Mouse (Mus musculus) liver, embryonic 14.5 days (tissue): ENCODE data around the gene Prrc2b.

Source experiments
- CTCF ChIP-seq: IDR thresholded peaks from 2 replicates; pipeline ENCODE4 v1.5.1; 2016; ENCODE audit warnings: antibody characterized with exemption, low read depth, control low read depth
- EP300 ChIP-seq: IDR thresholded peaks from 2 replicates; pipeline ENCODE4 v1.6.1; 2016; ENCODE audit warnings: antibody characterized with exemption, low read depth

DNA sequence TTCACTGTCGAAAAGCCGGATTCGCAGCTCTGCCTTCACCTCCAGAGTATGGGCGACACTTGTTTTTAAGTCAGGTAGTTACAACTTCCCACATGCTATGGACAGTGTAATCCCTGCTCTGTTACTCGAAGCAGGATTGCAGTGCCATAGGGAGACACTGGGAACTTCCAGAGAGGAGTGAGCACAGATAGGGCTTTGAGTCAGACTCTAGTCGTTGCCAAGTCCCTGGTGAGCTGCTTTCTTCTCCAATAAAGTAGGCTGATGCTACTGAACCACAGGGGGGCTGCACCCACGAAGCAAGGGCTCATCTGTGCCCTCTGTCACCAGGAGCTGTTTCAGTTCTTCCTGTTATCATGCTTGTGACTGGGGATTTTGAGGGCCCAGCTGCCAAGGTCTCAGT lies 70.7 kb downstream of the Prrc2b start:
- no peak for TF ChIP-seq CTCF
- no peak for TF ChIP-seq EP300
